Mouse (Mus musculus) kidney, postnatal 0 days (tissue): ENCODE measurements at regions not wholly inside any gene's neighbourhood (a gene's known extent, or its start where the extent isn't known, plus 50 kb on each side); places are given as distances from the start of the nearest gene placed in this dataset.
"Not testable (repeated sequence)": the region's sequence is repeated elsewhere in the genome, so short reads cannot be mapped to it uniquely, and the experiment has no call there.

Source experiments
- ATAC-seq: fragments of 200-750 bp; cut with Nextera tagmentation; replicated peaks from 2 replicates; pipeline ENCODE4 v1.8.0; 2017; ENCODE audit warnings: low read depth, moderate number of reproducible peaks, moderate TSS enrichment, moderate library complexity; ENCODE audit not compliant: low FRiP score
- DNase-seq: peaks from one replicate; pipeline ENCODE4 v3.0.0-alpha.2; 2016; ENCODE audit warnings: low spot score
- H3K27ac ChIP-seq: fragments of 300-500 bp; sonication (generic); 2 replicates; pipeline ENCODE4 v1.5.1; 2014; ENCODE audit warnings: mild to moderate bottlenecking
- H3K27me3 ChIP-seq: fragments of 300-500 bp; sonication (generic); 2 replicates; pipeline ENCODE4 v1.6.1; 2014; ENCODE audit warnings: low read length, mixed read lengths; ENCODE audit not compliant: insufficient read depth
- H3K36me3 ChIP-seq: fragments of 300-500 bp; sonication (generic); 2 replicates; pipeline ENCODE4 v1.6.1; 2014; ENCODE audit warnings: low read length, mixed read lengths; ENCODE audit not compliant: insufficient read depth
- H3K4me1 ChIP-seq: fragments of 300-500 bp; sonication (generic); replicated peaks from 2 replicates; pipeline ENCODE4 v1.6.1; 2014; ENCODE audit warnings: antibody characterized with exemption, low read length, mixed read lengths; ENCODE audit not compliant: insufficient read depth
- H3K4me2 ChIP-seq: fragments of 300-500 bp; sonication (generic); 2 replicates; pipeline ENCODE4 v1.6.1; 2014; ENCODE audit warnings: mild to moderate bottlenecking, low read length, moderate library complexity, mixed read lengths
- H3K4me3 ChIP-seq: fragments of 300-500 bp; sonication (generic); replicated peaks from 2 replicates; pipeline ENCODE4 v1.5.1; 2014; ENCODE audit warnings: low read depth, low read length
- H3K9ac ChIP-seq: fragments of 300-500 bp; sonication (generic); 2 replicates; pipeline ENCODE4 v1.6.1; 2014; ENCODE audit warnings: low read depth, low read length
- H3K9me3 ChIP-seq: fragments of 300-500 bp; sonication (generic); replicated peaks from 2 replicates; pipeline ENCODE4 v1.6.1; 2016; ENCODE audit warnings: low read length, inconsistent platforms, mixed read lengths
- CTCF ChIP-seq: IDR thresholded peaks from 2 replicates; pipeline ENCODE4 v1.5.1; 2016; ENCODE audit warnings: antibody characterized with exemption, low read depth, mild to moderate bottlenecking, moderate library complexity
- WGBS: fragments of 180-500 bp; shearing (Covaris S2); extraction: QIAGEN DNeasy Blood & Tissue Kit; methylation state at CpG from one replicate; pipeline ENCODE4 v1.1.7; 2014; 5-methylcytosine and 5-hydroxymethylcytosine counted together

GRCm38 (mm10) chr12:10529077-10529476 lies 138.5 kb downstream of the Rdh14 start:
- H3K4me2 ChIP-seq = no peak overlapping the region
- H3K4me1 ChIP-seq = no peaks in the 10 kb centered on the region
- no peak for TF ChIP-seq CTCF
- ATAC-seq = no peak
- H3K36me3 ChIP-seq = no peaks in the 10 kb centered on the region
- H3K9ac ChIP-seq = no peak overlapping the region
- no peak for DNase-seq
- no peaks in the 10 kb centered on the region for H3K27me3 ChIP-seq
- no peak overlapping the region for H3K27ac ChIP-seq
- 68% methylated on average over 2 of the region's 2 CpGs for WGBS
- H3K9me3 ChIP-seq = no peaks in the 10 kb centered on the region
- H3K4me3 ChIP-seq = no peak overlapping the region

- no peaks in the 10 kb centered on the region for H3K36me3 ChIP-seq
- H3K27ac ChIP-seq = no peak overlapping the region
- no peak overlapping the region for H3K9ac ChIP-seq
- H3K9me3 ChIP-seq = no peaks in the 10 kb centered on the region
- H3K4me3 ChIP-seq = no peak overlapping the region
- TF ChIP-seq CTCF = no peak
- H3K4me1 ChIP-seq = no peaks in the 10 kb centered on the region
- H3K4me2 ChIP-seq = no peak overlapping the region
- DNase-seq (no peak), ATAC-seq (no peak)
- no peaks in the 10 kb centered on the region for H3K27me3 ChIP-seq
- 66% methylated on average over 3 of the region's 3 CpGs for WGBS
Measured at GRCm38 (mm10) chr12:10530996-10531395, 140.4 kb downstream of the Rdh14 start.

GRCm38 (mm10) chr12:10533971-10534370 lies 143.4 kb downstream of the Rdh14 start:
- no peak overlapping the region for H3K4me3 ChIP-seq
- WGBS = 82% methylated on average over 6 of the region's 6 CpGs
- DNase-seq (no peak), ATAC-seq (no peak)
- H3K27me3 ChIP-seq = no peaks in the 10 kb centered on the region
- no peak overlapping the region for H3K27ac ChIP-seq
- no peak overlapping the region for H3K9ac ChIP-seq
- no peak for TF ChIP-seq CTCF
- no peaks in the 10 kb centered on the region for H3K36me3 ChIP-seq
- no peaks in the 10 kb centered on the region for H3K4me1 ChIP-seq
- no peaks in the 10 kb centered on the region for H3K9me3 ChIP-seq
- H3K4me2 ChIP-seq = no peak overlapping the region

GRCm38 (mm10) chr12:10536239-10536638 lies 145.7 kb downstream of the Rdh14 start:
- no peak for TF ChIP-seq CTCF
- ATAC-seq (no peak), DNase-seq (peak; percentile 58)
- Histone ChIP-seq H3K4me2 (no peak overlapping the region), H3K36me3 (no peaks in the 10 kb centered on the region), H3K27me3 (no peaks in the 10 kb centered on the region), H3K4me1 (no peaks in the 10 kb centered on the region), H3K4me3 (no peak overlapping the region), H3K9ac (no peak overlapping the region), H3K9me3 (no peaks in the 10 kb centered on the region), H3K27ac (no peak overlapping the region)
- WGBS = 20% methylated on average over 12 of the region's 12 CpGs

GRCm38 (mm10) chr12:10537069-10537468 lies 146.5 kb downstream of the Rdh14 start:
- Histone ChIP-seq H3K4me2 (no peak overlapping the region), H3K4me1 (no peaks in the 10 kb centered on the region), H3K27me3 (no peaks in the 10 kb centered on the region), H3K4me3 (no peak overlapping the region), H3K27ac (no peak overlapping the region), H3K9me3 (no peaks in the 10 kb centered on the region), H3K9ac (no peak overlapping the region), H3K36me3 (no peaks in the 10 kb centered on the region)
- peak; percentile 93 for TF ChIP-seq CTCF
- ATAC-seq (peak; percentile 59; the same call in 1 of the 2 replicates), DNase-seq (peak; percentile 81)
- 1% methylated on average over 4 of the region's 4 CpGs for WGBS

GRCm38 (mm10) chr12:10549481-10550201 lies 159.1 kb downstream of the Rdh14 start:
- H3K36me3 ChIP-seq = no peaks in the 10 kb centered on the region
- no peak overlapping the region for H3K9ac ChIP-seq
- no peak overlapping the region for H3K27ac ChIP-seq
- WGBS = 16% methylated on average over 1 of the region's 1 CpGs
- no peak for TF ChIP-seq CTCF
- no peak overlapping the region for H3K4me3 ChIP-seq
- no peak overlapping the region for H3K4me2 ChIP-seq
- ATAC-seq (0 out of 2 replicates have a peak, but pooled peaks have one; percentile 25), DNase-seq (peak; percentile 42)
- H3K4me1 ChIP-seq = no peaks in the 10 kb centered on the region
- no peaks in the 10 kb centered on the region for H3K9me3 ChIP-seq
- H3K27me3 ChIP-seq = no peaks in the 10 kb centered on the region

- H3K4me2 ChIP-seq, H3K36me3 ChIP-seq, H3K27ac ChIP-seq, ATAC-seq, H3K9ac ChIP-seq, H3K4me3 ChIP-seq, DNase-seq, H3K9me3 ChIP-seq, H3K4me1 ChIP-seq, H3K27me3 ChIP-seq: not testable (repeated sequence)
- 95% methylated on average over 1 of the region's 1 CpGs for WGBS
Measured at GRCm38 (mm10) chr12:10554701-10555100, 164.1 kb downstream of the Rdh14 start.
